Mouse (Mus musculus) urinary bladder, postnatal 36 days (tissue): ENCODE results near the gene Gm3298.
"Not testable (repeated sequence)": the region's sequence is repeated elsewhere in the genome, so short reads cannot be mapped to it uniquely, and the experiment has no call there.

Source experiments
- DNase-seq, 2 experiments: peaks; one replicate each; pipeline ENCODE4 v3.0.0; 2022; ENCODE audit warnings: low spot score in 2 of 2, mixed read lengths in 1 of 2

The Gm3298 gene

DNA sequence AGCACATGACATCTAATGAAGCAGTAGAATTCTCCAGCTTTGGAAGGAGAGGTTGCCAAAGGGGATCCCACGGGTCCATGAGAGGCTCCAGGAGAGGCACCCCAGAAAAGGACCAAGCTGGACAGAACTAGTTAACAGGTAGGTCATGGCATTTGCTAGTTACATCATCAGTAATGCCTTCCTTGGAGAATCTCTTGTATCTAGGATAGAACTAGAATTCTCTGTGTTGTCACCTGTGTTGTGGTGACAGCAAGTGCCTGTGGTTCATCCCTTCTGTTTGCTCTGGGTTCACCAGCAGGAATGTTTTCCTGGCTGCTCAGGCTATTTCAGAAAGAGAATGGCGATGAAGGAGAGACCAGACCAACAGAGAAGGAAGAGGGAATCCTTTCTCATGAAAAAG lies at the start of gene Gm3298:
Gene Gm3298, plus strand, starts transcription at position 301 of the 400 bp plus-strand sequence.
- not testable (repeated sequence) for DNase-seq

DNA sequence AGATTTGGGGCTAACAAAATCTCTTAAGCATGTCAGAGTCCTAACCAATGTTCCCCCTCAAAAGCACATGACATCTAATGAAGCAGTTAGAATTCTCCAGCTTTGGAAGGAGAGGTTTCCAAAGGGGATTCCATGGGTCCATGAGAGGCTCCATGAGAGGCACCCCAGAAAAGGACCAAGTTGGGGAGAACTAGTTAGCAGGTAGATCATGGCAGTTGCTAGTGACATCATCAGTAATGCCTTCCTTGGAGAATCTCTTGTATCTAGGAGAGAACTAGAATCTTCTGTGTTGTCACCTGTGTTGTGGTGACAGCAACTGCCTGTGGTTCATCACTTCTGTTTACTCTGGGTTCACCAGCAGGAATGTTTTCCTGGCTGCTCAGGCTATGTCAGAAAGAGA lies 32.1 kb upstream of the Gm3298 start, which contains the start of gene Gm8297:
Gene Gm8297, plus strand, starts transcription at position 301 of the 400 bp plus-strand sequence.
- not testable (repeated sequence) for DNase-seq

DNA sequence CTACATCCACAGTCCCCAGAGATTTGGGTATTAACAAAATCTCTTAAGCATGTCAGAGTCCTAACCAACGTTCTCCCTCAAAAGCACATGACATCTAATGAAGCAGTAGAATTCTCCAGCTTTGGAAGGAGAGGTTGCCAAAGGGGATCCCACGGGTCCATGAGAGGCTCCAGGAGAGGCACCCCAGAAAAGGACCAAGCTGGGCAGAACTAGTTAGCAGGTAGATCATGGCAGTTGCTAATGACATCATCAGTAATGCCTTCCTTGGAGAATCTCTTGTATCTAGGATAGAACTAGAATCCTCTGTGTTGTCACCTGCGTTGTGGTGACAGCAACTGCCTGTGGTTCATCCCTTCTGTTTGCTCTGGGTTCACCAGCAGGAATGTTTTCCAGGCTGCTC lies 34.6 kb downstream of the Gm3298 start, which contains the start of gene 4930555G01Rik:
Gene 4930555G01Rik, plus strand, starts transcription at position 301 of the 400 bp plus-strand sequence.
- not testable (repeated sequence) for DNase-seq
